Mouse (Mus musculus) embryonic facial prominence, embryonic 11.5 days (tissue): ENCODE measurements around the gene Pxn. TPM values are rescaled to one million over a fixed set of nuclear protein-coding genes. Genes with fewer than 3 reads are reported as not detected.

Source experiments
- ATAC-seq: fragments of 200-750 bp; cut with Nextera tagmentation; replicated peaks from 2 replicates; pipeline ENCODE4 v1.8.0; 2017; ENCODE audit warnings: low read depth; ENCODE audit not compliant: insufficient number of reproducible peaks, low FRiP score, low TSS enrichment
- DNase-seq: peaks from one replicate; pipeline ENCODE4 v3.0.0-alpha.2; 2015; ENCODE audit warnings: low spot score
- H3K27ac ChIP-seq: fragments of 300-500 bp; sonication (generic); replicated peaks from 2 replicates; pipeline ENCODE4 v1.5.1; 2014; ENCODE audit warnings: mild to moderate bottlenecking, low read depth, low read length, control low read depth
- H3K27me3 ChIP-seq: fragments of 300-500 bp; sonication (generic); 2 replicates; pipeline ENCODE4 v1.6.1; 2014; ENCODE audit warnings: mild to moderate bottlenecking, low read length, moderate library complexity, mixed read lengths; ENCODE audit not compliant: control insufficient read depth, insufficient read depth
- H3K36me3 ChIP-seq: fragments of 300-500 bp; sonication (generic); replicated peaks from 2 replicates; pipeline ENCODE4 v1.6.1; 2014; ENCODE audit warnings: low read depth, mild to moderate bottlenecking, low read length, moderate library complexity, mixed read lengths; ENCODE audit not compliant: control insufficient read depth, insufficient read depth
- H3K4me1 ChIP-seq: fragments of 300-500 bp; sonication (generic); 2 replicates; pipeline ENCODE4 v1.6.1; 2014; ENCODE audit warnings: low read length, mixed read lengths; ENCODE audit not compliant: control insufficient read depth, insufficient read depth
- H3K4me2 ChIP-seq: fragments of 300-500 bp; sonication (generic); 2 replicates; pipeline ENCODE4 v1.6.1; 2014; ENCODE audit warnings: low read depth, mild to moderate bottlenecking, control low read depth, low read length, moderate library complexity
- H3K4me3 ChIP-seq: fragments of 300-500 bp; sonication (generic); 2 replicates; pipeline ENCODE4 v1.5.1; 2014; ENCODE audit warnings: low read depth, low read length, control low read depth
- H3K9ac ChIP-seq: fragments of 300-500 bp; sonication (generic); replicated peaks from 2 replicates; pipeline ENCODE4 v1.6.1; 2014; ENCODE audit warnings: mild to moderate bottlenecking, control low read depth, low read length
- H3K9me3 ChIP-seq: fragments of 300-500 bp; sonication (generic); replicated peaks from 2 replicates; pipeline ENCODE4 v1.6.1; 2016; ENCODE audit warnings: mild to moderate bottlenecking, low read length, inconsistent platforms, mixed read lengths; ENCODE audit not compliant: control insufficient read depth
- WGBS: fragments of 180-500 bp; shearing (Covaris S2); extraction: QIAGEN DNeasy Blood & Tissue Kit; methylation state at CpG from one replicate; pipeline ENCODE4 v1.1.7; 2014; 5-methylcytosine and 5-hydroxymethylcytosine counted together
- polyA plus RNA-seq: library from polyadenylated mRNA; unstranded; fragments of >200 nt; fragmentation: Nextera tagmentation; extraction: Ambion mirVana; gene quantifications from 2 replicates; pipeline ENCODE4 v1.2.1, GENCODE M21; 2014

Pxn gene
- polyA plus RNA-seq, 1 experiment from 2014 or later, result 12.9 TPM

DNA sequence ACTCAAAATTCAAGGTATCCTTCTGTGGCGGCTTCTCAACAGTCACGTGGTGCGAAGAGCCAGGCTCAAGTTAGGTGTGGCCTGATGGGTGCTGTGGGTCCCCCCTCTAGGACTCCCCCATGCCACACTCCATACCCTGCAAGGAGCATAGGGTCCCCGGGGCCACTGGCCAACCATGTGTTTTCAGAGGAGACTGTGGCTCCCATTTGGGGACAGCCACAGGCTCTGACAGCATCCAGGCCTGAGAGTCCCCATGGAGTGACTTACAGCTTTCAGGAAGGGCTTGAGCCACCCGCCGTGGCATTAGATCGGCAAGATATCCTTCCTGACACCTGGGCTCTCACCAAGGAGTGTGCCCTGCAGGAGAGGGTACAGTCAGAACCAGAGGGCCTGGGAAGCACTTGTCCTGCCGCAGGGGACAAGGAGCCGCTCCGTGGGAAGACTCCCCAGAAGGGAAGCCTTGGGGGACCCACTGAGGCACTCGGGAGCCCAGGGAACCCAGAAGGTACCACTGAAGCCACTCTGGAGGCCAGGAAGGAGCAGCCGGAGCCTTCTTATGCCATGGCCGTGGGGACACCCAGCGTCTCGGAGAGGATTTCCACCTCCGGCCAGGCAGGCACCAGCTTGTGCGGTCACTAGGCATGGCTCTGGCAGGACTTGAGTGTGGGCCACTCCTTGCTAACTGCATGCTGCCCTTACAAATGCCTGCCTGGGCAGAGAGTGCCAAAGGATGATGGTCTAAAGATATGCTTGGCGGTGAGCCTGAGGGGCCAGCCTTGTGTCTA lies 42.2 kb downstream of the Pxn start:
- no peak overlapping the region for H3K27ac ChIP-seq
- no peaks in the 10 kb centered on the region; the same call in 1 of the 2 replicates for H3K36me3 ChIP-seq
- peaks cover 5% of the 10 kb centered on the region for H3K4me1 ChIP-seq
- no peak overlapping the region for H3K9ac ChIP-seq
- no peak for DNase-seq
- WGBS, result 91% methylated on average over 18 of the region's 18 CpGs
- ATAC-seq, result no peak
- H3K4me2 ChIP-seq, result no peak overlapping the region
- H3K4me3 ChIP-seq, result no peak overlapping the region
- H3K9me3 ChIP-seq, result no peaks in the 10 kb centered on the region
- H3K27me3 ChIP-seq, result no peaks in the 10 kb centered on the region

DNA sequence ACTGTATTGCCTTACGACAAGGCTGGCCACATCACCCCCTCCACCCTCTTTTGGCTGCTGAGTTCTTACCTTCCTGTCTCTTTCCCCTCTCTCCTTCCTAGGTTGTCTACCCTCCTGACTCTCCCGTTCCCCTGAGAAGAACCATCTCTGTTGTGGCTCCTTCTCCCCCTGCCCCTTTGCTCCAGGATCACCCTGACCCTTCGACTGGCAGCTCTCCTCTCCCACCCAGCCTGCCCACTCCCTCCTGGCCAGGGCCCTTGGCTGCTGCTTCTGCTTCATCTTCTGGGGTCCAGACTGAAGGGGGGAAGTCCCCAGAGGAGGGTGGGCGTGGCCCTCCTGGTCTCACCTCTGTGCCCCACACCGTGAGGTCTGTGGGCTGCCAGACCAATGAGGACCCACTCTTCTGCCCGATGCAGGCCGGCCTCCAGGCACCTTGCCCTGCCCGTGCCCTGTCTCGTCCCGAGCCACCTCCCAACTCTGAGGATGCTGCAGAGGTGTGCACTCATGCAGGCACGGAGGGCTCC lies 44.1 kb downstream of the Pxn start:
- no peaks in the 10 kb centered on the region for H3K9me3 ChIP-seq
- H3K4me1 ChIP-seq, result 0 out of 2 replicates have a peak, but pooled peaks cover 2% of the 10 kb centered on the region
- no peak overlapping the region for H3K9ac ChIP-seq
- no peaks in the 10 kb centered on the region; the same call in 1 of the 2 replicates for H3K36me3 ChIP-seq
- H3K27me3 ChIP-seq, result no peaks in the 10 kb centered on the region
- ATAC-seq (0 out of 2 replicates have a peak, but pooled peaks have one; percentile 9), DNase-seq (no peak)
- no peak overlapping the region for H3K4me3 ChIP-seq
- H3K4me2 ChIP-seq, result no peak overlapping the region
- H3K27ac ChIP-seq, result no peak overlapping the region
- 84% methylated on average over 11 of the region's 11 CpGs for WGBS

DNA sequence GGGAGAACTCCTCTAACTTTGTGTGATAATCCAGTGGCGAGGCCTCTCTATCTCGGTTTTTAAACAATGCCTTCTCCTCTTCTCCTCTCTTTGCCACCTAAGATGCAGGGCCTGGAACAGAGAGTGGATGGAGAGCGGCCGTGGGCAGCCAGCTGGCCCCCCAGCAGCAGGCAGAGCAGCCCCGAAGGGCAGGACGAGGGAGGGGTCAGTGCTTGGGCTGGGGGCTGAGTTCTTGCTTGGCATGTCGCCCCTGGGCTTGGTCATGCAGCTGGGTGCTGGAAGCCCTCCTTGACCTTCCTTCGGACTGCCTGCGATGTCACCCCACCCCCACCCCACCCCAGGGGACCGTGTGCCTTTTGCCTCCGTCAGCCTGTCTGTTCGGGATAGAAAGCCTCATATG lies 44.9 kb downstream of the Pxn start:
- Histone ChIP-seq H3K4me1 (peaks cover 1% of the 10 kb centered on the region; the same call in 1 of the 2 replicates), H3K27ac (no peak overlapping the region), H3K9me3 (no peaks in the 10 kb centered on the region), H3K36me3 (no peaks in the 10 kb centered on the region; the same call in 1 of the 2 replicates), H3K27me3 (no peaks in the 10 kb centered on the region), H3K4me3 (no peak overlapping the region), H3K9ac (no peak overlapping the region), H3K4me2 (no peak overlapping the region)
- no peak for DNase-seq
- WGBS, result 75% methylated on average over 12 of the region's 12 CpGs
- ATAC-seq, result no peak

DNA sequence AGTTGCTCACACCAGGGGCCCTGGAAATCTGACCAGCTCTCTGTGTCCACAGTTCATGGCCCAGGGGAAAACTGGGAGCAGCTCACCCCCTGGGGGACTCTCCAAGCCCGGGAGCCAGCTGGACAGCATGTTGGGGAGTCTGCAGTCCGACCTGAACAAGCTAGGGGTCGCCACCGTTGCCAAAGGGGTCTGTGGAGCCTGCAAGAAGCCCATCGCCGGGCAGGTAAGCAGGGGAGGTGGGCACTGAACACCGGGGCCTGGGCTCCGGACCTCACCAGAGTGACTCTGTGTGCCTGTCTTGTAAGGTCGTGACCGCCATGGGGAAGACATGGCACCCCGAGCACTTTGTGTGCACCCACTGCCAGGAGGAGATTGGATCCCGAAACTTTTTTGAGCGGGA lies 45.3 kb downstream of the Pxn start:
- WGBS, result 83% methylated on average over 13 of the region's 13 CpGs

DNA sequence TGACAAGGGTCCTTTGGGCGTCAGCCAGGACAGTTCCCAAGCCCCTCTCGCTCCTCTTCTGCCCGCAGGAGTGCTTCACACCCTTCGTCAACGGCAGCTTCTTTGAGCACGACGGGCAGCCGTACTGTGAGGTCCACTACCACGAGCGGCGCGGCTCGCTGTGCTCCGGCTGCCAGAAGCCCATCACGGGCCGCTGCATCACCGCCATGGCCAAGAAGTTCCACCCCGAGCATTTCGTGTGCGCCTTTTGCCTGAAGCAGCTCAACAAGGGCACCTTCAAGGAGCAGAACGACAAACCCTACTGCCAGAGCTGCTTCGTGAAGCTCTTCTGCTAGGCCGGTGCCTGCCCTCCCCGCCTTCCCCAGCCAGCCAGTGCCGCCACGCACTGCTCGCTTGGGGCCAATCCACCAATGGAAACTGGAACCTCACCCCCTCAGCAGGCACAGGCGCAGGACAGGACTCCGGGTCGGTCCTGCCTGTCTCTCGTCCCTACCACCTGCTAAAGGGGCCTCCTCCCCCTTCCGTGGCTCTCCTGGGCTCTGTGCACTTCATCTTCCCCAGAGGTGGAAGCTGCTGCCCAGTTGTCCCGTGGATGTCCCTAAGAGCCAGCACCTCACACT lies 47.4 kb downstream of the Pxn start:
- no peak overlapping the region for H3K27ac ChIP-seq
- H3K4me3 ChIP-seq, result no peak overlapping the region
- H3K27me3 ChIP-seq, result no peaks in the 10 kb centered on the region
- H3K4me1 ChIP-seq, result no peaks in the 10 kb centered on the region; the same call in 1 of the 2 replicates
- H3K4me2 ChIP-seq, result no peak overlapping the region
- H3K36me3 ChIP-seq, result no peaks in the 10 kb centered on the region; the same call in 1 of the 2 replicates
- H3K9ac ChIP-seq, result no peak overlapping the region
- WGBS, result 89% methylated on average over 33 of the region's 33 CpGs
- no peak for DNase-seq
- no peak for ATAC-seq
- no peaks in the 10 kb centered on the region for H3K9me3 ChIP-seq

More for the DNA sequence above, 45.3 kb downstream of the Pxn start:
- Histone ChIP-seq H3K9me3 (no peaks in the 10 kb centered on the region), H3K36me3 (no peaks in the 10 kb centered on the region; the same call in 1 of the 2 replicates), H3K4me2 (no peak overlapping the region), H3K4me1 (no peaks in the 10 kb centered on the region; the same call in 1 of the 2 replicates), H3K4me3 (no peak overlapping the region), H3K9ac (no peak overlapping the region), H3K27ac (no peak overlapping the region), H3K27me3 (no peaks in the 10 kb centered on the region)
- DNase-seq (no peak), ATAC-seq (no peak)

DNA sequence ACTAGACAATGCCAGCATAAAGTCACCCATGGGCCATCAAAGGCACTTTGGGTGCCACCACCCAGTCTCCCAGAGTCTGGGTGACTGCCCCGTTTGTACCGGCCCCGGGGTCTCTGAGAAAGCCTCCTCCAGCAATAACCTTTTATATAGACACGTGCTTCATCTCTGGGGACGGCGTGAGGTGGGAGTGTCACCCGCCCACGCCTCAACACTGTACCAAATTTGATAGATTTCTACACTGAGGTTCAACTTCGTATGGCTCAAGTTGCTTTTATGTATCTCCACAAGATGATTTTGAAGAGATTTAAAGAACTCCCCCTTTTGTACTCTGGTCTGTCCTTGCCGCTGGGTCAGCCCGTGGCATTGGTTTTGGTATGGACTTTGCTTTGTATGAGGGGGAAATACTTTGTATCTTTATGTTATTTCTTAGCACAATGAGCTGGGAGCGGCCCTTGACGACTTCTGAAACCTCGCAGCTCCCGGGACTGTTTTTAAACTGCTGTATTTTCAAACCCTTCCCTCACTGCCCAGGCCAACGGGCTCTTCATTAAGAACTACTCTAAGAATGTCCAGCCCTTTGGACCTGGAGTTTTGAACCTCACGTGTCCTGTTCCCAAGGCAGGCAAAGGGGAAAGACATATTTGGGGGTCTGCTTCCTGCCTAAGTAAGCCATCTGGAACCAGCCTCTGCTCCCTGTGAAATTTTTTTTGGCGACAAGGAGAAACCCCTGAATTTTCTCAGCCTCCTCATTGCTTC lies 48.2 kb downstream of the Pxn start:
- no peak overlapping the region for H3K4me2 ChIP-seq
- H3K36me3 ChIP-seq, result no peaks in the 10 kb centered on the region; the same call in 1 of the 2 replicates
- H3K27me3 ChIP-seq, result no peaks in the 10 kb centered on the region
- no peak overlapping the region for H3K4me3 ChIP-seq
- DNase-seq (no peak), ATAC-seq (no peak)
- no peak overlapping the region for H3K27ac ChIP-seq
- H3K9me3 ChIP-seq, result no peaks in the 10 kb centered on the region
- H3K4me1 ChIP-seq, result no peaks in the 10 kb centered on the region; the same call in 1 of the 2 replicates
- H3K9ac ChIP-seq, result no peak overlapping the region
- WGBS, result 89% methylated on average over 18 of the region's 18 CpGs

DNA sequence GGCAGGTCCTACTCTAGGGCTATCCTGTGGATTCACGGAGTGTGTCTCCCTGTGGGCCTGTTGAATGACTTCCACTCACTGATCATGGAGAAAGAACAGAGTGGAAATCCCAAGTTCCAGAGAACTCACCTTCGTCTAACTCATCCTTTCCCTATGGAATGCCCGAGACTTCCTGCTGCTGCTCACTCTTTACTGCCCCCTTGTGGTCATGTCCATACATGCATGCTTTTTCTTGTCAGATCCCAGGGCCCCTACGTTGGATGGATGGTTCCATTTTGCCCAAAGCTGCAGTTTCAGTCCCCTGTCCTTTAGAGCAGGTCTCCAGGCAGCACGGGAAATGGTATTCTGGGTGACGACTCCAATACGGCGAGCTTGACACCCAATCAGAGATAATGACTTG lies 49.7 kb downstream of the Pxn start:
- H3K9me3 ChIP-seq, result no peaks in the 10 kb centered on the region
- whole genome bisulfite sequencing, result 12% methylated on average over 8 of the region's 8 CpGs
- no peaks in the 10 kb centered on the region for H3K27me3 ChIP-seq
- no peak overlapping the region for H3K9ac ChIP-seq
- DNase-seq, result peak; percentile 90
- no peak overlapping the region for H3K27ac ChIP-seq
- no peak overlapping the region for H3K4me2 ChIP-seq
- H3K4me3 ChIP-seq, result no peak overlapping the region
- H3K4me1 ChIP-seq, result no peaks in the 10 kb centered on the region; the same call in 1 of the 2 replicates
- ATAC-seq, result no peak
- H3K36me3 ChIP-seq, result no peaks in the 10 kb centered on the region; the same call in none of the 2 replicates
